ENCODE assay signal across 19 mouse cellular contexts in the genomic region with DNA sequence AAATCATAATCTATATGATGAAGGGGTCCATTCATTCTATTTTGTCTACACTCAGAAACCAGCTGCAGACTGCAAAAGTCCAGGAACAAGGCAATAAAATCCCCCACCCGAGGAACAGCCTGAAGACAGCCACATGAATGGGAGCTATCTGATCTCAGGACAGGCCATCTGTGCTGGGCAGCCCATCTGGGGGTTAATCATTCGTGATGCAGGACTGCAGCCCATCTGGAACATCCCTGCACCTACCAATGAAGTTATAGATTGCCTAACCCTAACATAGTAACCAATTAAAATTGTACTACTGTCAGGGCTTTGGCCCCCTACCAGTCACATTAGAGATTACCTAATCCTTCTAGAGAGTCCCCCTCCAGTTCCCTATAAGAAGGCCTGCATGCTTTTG. TPM values are rescaled to one million over a fixed set of nuclear protein-coding genes. Genes with fewer than 3 reads are reported as not detected.
"Had no signal": no experiment of that assay in that cellular context is flagged by ENCODE, and none has a peak within 500 bp of the region (broad histone marks: within the 10 kb centered on the region; RNA-seq: fewer than 3 reads in every experiment).

No protein-coding gene starts in this region.

- H3K27ac ChIP-seq: layer of hippocampus, adult 2 months; limb, embryonic 10.5 days; limb, embryonic 13.5 days; liver, embryonic 12.5 days; liver, embryonic 15.5 days; lung, embryonic 15.5 days; midbrain, embryonic 10.5 days; midbrain, embryonic 15.5 days had no signal

- DNase-seq: layer of hippocampus, adult 9-11 months; liver; lung, adult 18-20 months; lung, postnatal 10 days; lung, postnatal 36 days; thymus, adult 18-20 months; thymus, postnatal 36 days had no signal

- H3K4me3 ChIP-seq: layer of hippocampus, adult 2 months; limb, embryonic 10.5 days; limb, embryonic 13.5 days; liver, embryonic 12.5 days; liver, embryonic 15.5 days; lung, embryonic 15.5 days; megakaryocyte, embryonic 14.5 days; midbrain, embryonic 10.5 days; midbrain, embryonic 15.5 days had no signal

- ATAC-seq: intestine, postnatal 0 days; liver, embryonic 12.5 days; midbrain, embryonic 15.5 days had no signal

- H3K9me3 ChIP-seq: limb, embryonic 10.5 days; limb, embryonic 13.5 days; liver, embryonic 12.5 days; liver, embryonic 15.5 days; lung, embryonic 15.5 days; midbrain, embryonic 10.5 days; midbrain, embryonic 15.5 days had no signal

- H3K36me3 ChIP-seq: limb, embryonic 10.5 days; limb, embryonic 13.5 days; liver, embryonic 12.5 days; liver, embryonic 15.5 days; lung, embryonic 15.5 days; midbrain, embryonic 10.5 days; midbrain, embryonic 15.5 days had no signal

- H3K4me1 ChIP-seq: liver, embryonic 12.5 days; liver, embryonic 15.5 days; lung, embryonic 15.5 days; megakaryocyte, embryonic 14.5 days; midbrain, embryonic 15.5 days had no signal

- H3K9ac ChIP-seq: limb, embryonic 13.5 days; liver, embryonic 12.5 days; liver, embryonic 15.5 days; lung, embryonic 15.5 days; midbrain, embryonic 15.5 days had no signal

- H3K27me3 ChIP-seq: limb, embryonic 13.5 days; liver, embryonic 12.5 days; liver, embryonic 15.5 days; lung, embryonic 15.5 days; megakaryocyte, embryonic 14.5 days; midbrain, embryonic 15.5 days had no signal

- H3K4me2 ChIP-seq: limb, embryonic 13.5 days; liver, embryonic 12.5 days; liver, embryonic 15.5 days; lung, embryonic 15.5 days; midbrain, embryonic 15.5 days had no signal

RNA-seq across cellular contexts. Expression of gene Steap1, which starts 44.1 kb away (rescaled TPM):
- total RNA-seq: left cerebral cortex, adult 18-20 months had no signal
- polyA plus RNA-seq: spleen, adult 2 months had no signal
